Mouse (Mus musculus): Measurements from ENCODE around the gene Plppr5. TPM values are rescaled to one million over a fixed set of nuclear protein-coding genes. Genes with fewer than 3 reads are reported as not detected.

Gene Plppr5
- 1 to 10 TPM; 1.4 to 1.8 (median 1.6) TPM for total RNA-seq (2022)

- peak; percentile 5 for DNase-seq
Observed at GRCm38 (mm10) chr3:117574529-117575252, at the start of gene Plppr5. TSS of gene Plppr5 (plus strand) at chr3:117574836.

- no peak for DNase-seq
Observed at GRCm38 (mm10) chr3:117549899-117550298, 24.7 kb upstream of the Plppr5 start.

GRCm38 (mm10) chr3:117550526-117550925 lies 24.1 kb upstream of the Plppr5 start:
- DNase-seq = no peak

- DNase-seq = no peak
Observed at GRCm38 (mm10) chr3:117556972-117557371, 17.7 kb upstream of the Plppr5 start.

- no peak for DNase-seq
Observed at GRCm38 (mm10) chr3:117575253-117575927, 754 bp downstream of the Plppr5 start.

- no peak for DNase-seq
Observed at GRCm38 (mm10) chr3:117575928-117576254, 1.3 kb downstream of the Plppr5 start.

GRCm38 (mm10) chr3:117577349-117577748 lies 2.7 kb downstream of the Plppr5 start:
- DNase-seq = no peak

- DNase-seq = no peak
Observed at GRCm38 (mm10) chr3:117582628-117583027, 8.0 kb downstream of the Plppr5 start.

GRCm38 (mm10) chr3:117602404-117602803 lies 27.8 kb downstream of the Plppr5 start:
- no peak for DNase-seq

- no peak for DNase-seq
Observed at GRCm38 (mm10) chr3:117603458-117603857, 28.8 kb downstream of the Plppr5 start.

- no peak for DNase-seq
Observed at GRCm38 (mm10) chr3:117606383-117606782, 31.7 kb downstream of the Plppr5 start.

- DNase-seq = no peak
Observed at GRCm38 (mm10) chr3:117611453-117611852, 36.8 kb downstream of the Plppr5 start.

- no peak for DNase-seq
Observed at GRCm38 (mm10) chr3:117614856-117615255, 40.2 kb downstream of the Plppr5 start.

- no peak for DNase-seq
Observed at GRCm38 (mm10) chr3:117625257-117626001, 50.8 kb downstream of the Plppr5 start.

- no peak for DNase-seq
Observed at GRCm38 (mm10) chr3:117628799-117629198, 54.2 kb downstream of the Plppr5 start.

- no peak for DNase-seq
Observed at GRCm38 (mm10) chr3:117630332-117630731, 55.7 kb downstream of the Plppr5 start.

- DNase-seq = no peak
Observed at GRCm38 (mm10) chr3:117648612-117649011, 74.0 kb downstream of the Plppr5 start.

GRCm38 (mm10) chr3:117664316-117664715 lies 89.7 kb downstream of the Plppr5 start:
- DNase-seq = no peak

- no peak for DNase-seq
Observed at GRCm38 (mm10) chr3:117679189-117679588, 104.6 kb downstream of the Plppr5 start.

- DNase-seq = no peak
Observed at GRCm38 (mm10) chr3:117684640-117685039, 110.0 kb downstream of the Plppr5 start.

- no peak for DNase-seq
Observed at GRCm38 (mm10) chr3:117686036-117686435, 111.4 kb downstream of the Plppr5 start.

- DNase-seq = no peak
Observed at GRCm38 (mm10) chr3:117686648-117687047, 112.0 kb downstream of the Plppr5 start.

GRCm38 (mm10) chr3:117694736-117695135 lies 120.1 kb downstream of the Plppr5 start:
- DNase-seq = no peak
